Mouse (Mus musculus) spleen, adult 2 months (tissue): ENCODE data around the gene Lca5l.

Experiments used
- CTCF ChIP-seq: fragments of 200-500 bp; IDR thresholded peaks from 2 replicates; pipeline ENCODE4 v1.5.1; 2011; ENCODE audit warnings: mild to moderate bottlenecking, inconsistent platforms; ENCODE audit not compliant: insufficient read depth, insufficient read length, insufficient replicate concordance; ENCODE audit errors: extremely low read depth
- POLR2A ChIP-seq: fragments of 200-500 bp; IDR thresholded peaks from 2 replicates; pipeline ENCODE4 v1.6.1; 2011; ENCODE audit warnings: low read depth, low read length, inconsistent platforms

DNA sequence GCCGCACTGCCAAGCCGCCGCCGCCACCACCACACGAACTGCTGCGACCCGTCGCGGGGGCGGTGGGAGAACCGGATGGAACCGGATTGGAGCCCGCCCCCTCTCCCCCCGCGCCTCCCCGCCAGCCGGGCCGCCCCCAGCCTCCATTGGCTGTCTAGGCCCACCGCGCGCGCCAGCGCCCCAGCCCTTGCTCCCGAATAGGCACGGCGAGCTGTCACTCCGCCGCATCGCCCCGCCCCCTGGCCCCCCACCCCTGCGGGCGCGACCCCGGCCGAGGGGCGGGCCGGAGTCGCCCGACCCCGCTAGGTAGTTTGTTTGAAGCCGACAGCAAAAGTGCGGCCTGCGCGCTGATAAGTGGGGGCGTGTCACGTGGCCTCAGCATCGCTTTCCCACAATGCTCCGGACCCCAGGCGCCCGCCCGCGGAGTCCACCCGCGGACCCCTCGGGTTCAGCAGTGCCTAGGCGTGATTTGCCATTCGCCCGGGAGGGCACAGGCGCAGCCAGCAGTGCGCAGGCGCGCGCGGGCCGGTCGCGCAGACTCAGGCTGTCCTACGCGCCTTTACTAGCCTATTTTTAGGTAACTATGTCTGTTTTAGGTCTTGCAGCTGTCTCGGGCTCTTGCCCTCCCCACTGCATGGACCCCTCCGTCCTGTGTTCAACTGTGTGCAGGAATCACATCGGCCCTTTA, 64.3 kb downstream of the Lca5l start, which contains the start of gene Hmgn1:
- peak; percentile 32; the same call in 1 of the 2 replicates for TF ChIP-seq POLR2A
- no peak for TF ChIP-seq CTCF
